Mouse (Mus musculus): ENCODE results near the gene Gpalpp1. TPM values are rescaled to one million over a fixed set of nuclear protein-coding genes. Genes with fewer than 3 reads are reported as not detected.

Gpalpp1 gene
- polyA plus RNA-seq, 1 experiment from 2014 or later, result 15.3 TPM

GRCm38 (mm10) chr14:76072626-76073025 is 37.9 kb downstream of the Gpalpp1 start:
- no peaks in the 10 kb centered on the region for H3K27me3 ChIP-seq (ENCODE audit: control insufficient read depth, insufficient read depth, low read length)
- no peaks in the 10 kb centered on the region for H3K4me1 ChIP-seq (ENCODE audit: control insufficient read depth, insufficient read depth, low read length)
- H3K4me3 ChIP-seq (ENCODE audit: low read depth, low read length), result no peak overlapping the region
- H3K27ac ChIP-seq (replicated peaks; ENCODE audit: low read depth, low read length), result no peak overlapping the region
- WGBS, result 81% methylated on average over 2 of the region's 2 CpGs
- no peaks in the 10 kb centered on the region for H3K36me3 ChIP-seq (replicated peaks; ENCODE audit: control insufficient read depth, insufficient read depth, low read depth, low read length)
- ATAC-seq (replicated peaks; ENCODE audit: insufficient number of reproducible peaks, low FRiP score, low TSS enrichment, low read depth) (no peak), DNase-seq (ENCODE audit: low spot score) (no peak)
- no peak overlapping the region for H3K9ac ChIP-seq (replicated peaks; ENCODE audit: low read length)
- no peaks in the 10 kb centered on the region for H3K9me3 ChIP-seq (replicated peaks; ENCODE audit: control insufficient read depth, low read length)
- no peak overlapping the region for H3K4me2 ChIP-seq (ENCODE audit: low read depth, low read length)

- Histone ChIP-seq H3K9me3 (replicated peaks; ENCODE audit: control insufficient read depth, low read length) (no peaks in the 10 kb centered on the region), H3K9ac (replicated peaks; ENCODE audit: low read length) (no peak overlapping the region), H3K27ac (replicated peaks; ENCODE audit: low read depth, low read length) (no peak overlapping the region), H3K36me3 (replicated peaks; ENCODE audit: control insufficient read depth, insufficient read depth, low read depth, low read length) (no peaks in the 10 kb centered on the region), H3K4me1 (ENCODE audit: control insufficient read depth, insufficient read depth, low read length) (no peaks in the 10 kb centered on the region), H3K4me3 (ENCODE audit: low read depth, low read length) (no peak overlapping the region), H3K4me2 (ENCODE audit: low read depth, low read length) (no peak overlapping the region), H3K27me3 (ENCODE audit: control insufficient read depth, insufficient read depth, low read length) (no peaks in the 10 kb centered on the region)
- no peak for DNase-seq (ENCODE audit: low spot score)
- 78% methylated on average over 4 of the region's 4 CpGs for WGBS
- no peak for ATAC-seq (replicated peaks; ENCODE audit: insufficient number of reproducible peaks, low FRiP score, low TSS enrichment, low read depth)
Measured at GRCm38 (mm10) chr14:76069296-76069695, 41.3 kb downstream of the Gpalpp1 start.

GRCm38 (mm10) chr14:76068296-76068695 is 42.3 kb downstream of the Gpalpp1 start:
- no peak for ATAC-seq (replicated peaks; ENCODE audit: insufficient number of reproducible peaks, low FRiP score, low TSS enrichment, low read depth)
- WGBS, result 79% methylated on average over 4 of the region's 4 CpGs

DNA sequence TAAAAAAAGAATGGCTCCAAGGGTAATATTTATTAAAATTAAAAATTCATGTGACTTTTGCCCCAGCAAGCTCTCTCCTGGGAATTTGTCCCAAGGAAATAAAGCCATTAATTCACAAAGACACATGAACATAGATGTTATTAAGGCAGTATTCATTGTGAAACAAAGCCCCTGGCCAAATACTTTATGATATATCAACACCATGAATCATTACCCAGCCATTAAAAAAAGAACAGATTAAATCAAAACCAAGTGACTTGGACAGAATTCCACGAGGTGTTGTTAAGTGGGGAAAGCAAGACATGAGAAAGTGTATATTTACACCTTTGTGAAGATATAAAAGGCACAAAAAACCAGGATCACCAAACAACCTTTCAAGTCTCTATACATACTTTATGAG is 43.3 kb downstream of the Gpalpp1 start:
- Histone ChIP-seq H3K4me2 (ENCODE audit: low read depth, low read length) (no peak overlapping the region), H3K9me3 (replicated peaks; ENCODE audit: control insufficient read depth, low read length) (no peaks in the 10 kb centered on the region), H3K27me3 (ENCODE audit: control insufficient read depth, insufficient read depth, low read length) (no peaks in the 10 kb centered on the region), H3K4me3 (ENCODE audit: low read depth, low read length) (no peak overlapping the region), H3K36me3 (replicated peaks; ENCODE audit: control insufficient read depth, insufficient read depth, low read depth, low read length) (no peaks in the 10 kb centered on the region), H3K4me1 (ENCODE audit: control insufficient read depth, insufficient read depth, low read length) (no peaks in the 10 kb centered on the region), H3K9ac (replicated peaks; ENCODE audit: low read length) (no peak overlapping the region), H3K27ac (replicated peaks; ENCODE audit: low read depth, low read length) (no peak overlapping the region)
- ATAC-seq (replicated peaks; ENCODE audit: insufficient number of reproducible peaks, low FRiP score, low TSS enrichment, low read depth) (no peak), DNase-seq (ENCODE audit: low spot score) (no peak)
- WGBS, result 78% methylated on average over 1 of the region's 1 CpGs

More at GRCm38 (mm10) chr14:76068296-76068695, 42.3 kb downstream of the Gpalpp1 start:
- Histone ChIP-seq H3K4me1 (ENCODE audit: control insufficient read depth, insufficient read depth, low read length) (no peaks in the 10 kb centered on the region), H3K27ac (replicated peaks; ENCODE audit: low read depth, low read length) (no peak overlapping the region), H3K9ac (replicated peaks; ENCODE audit: low read length) (no peak overlapping the region), H3K4me2 (ENCODE audit: low read depth, low read length) (no peak overlapping the region), H3K27me3 (ENCODE audit: control insufficient read depth, insufficient read depth, low read length) (no peaks in the 10 kb centered on the region), H3K9me3 (replicated peaks; ENCODE audit: control insufficient read depth, low read length) (no peaks in the 10 kb centered on the region), H3K36me3 (replicated peaks; ENCODE audit: control insufficient read depth, insufficient read depth, low read depth, low read length) (no peaks in the 10 kb centered on the region), H3K4me3 (ENCODE audit: low read depth, low read length) (no peak overlapping the region)
- no peak for DNase-seq (ENCODE audit: low spot score)

GRCm38 (mm10) chr14:76059441-76059840 is 51.1 kb downstream of the Gpalpp1 start:
- Histone ChIP-seq H3K27ac (replicated peaks; ENCODE audit: low read depth, low read length) (no peak overlapping the region), H3K9me3 (replicated peaks; ENCODE audit: control insufficient read depth, low read length) (no peaks in the 10 kb centered on the region), H3K4me3 (ENCODE audit: low read depth, low read length) (no peak overlapping the region), H3K36me3 (replicated peaks; ENCODE audit: control insufficient read depth, insufficient read depth, low read depth, low read length) (no peaks in the 10 kb centered on the region), H3K9ac (replicated peaks; ENCODE audit: low read length) (no peak overlapping the region), H3K4me2 (ENCODE audit: low read depth, low read length) (no peak overlapping the region), H3K27me3 (ENCODE audit: control insufficient read depth, insufficient read depth, low read length) (no peaks in the 10 kb centered on the region), H3K4me1 (ENCODE audit: control insufficient read depth, insufficient read depth, low read length) (no peaks in the 10 kb centered on the region)
- ATAC-seq (replicated peaks; ENCODE audit: insufficient number of reproducible peaks, low FRiP score, low TSS enrichment, low read depth) (no peak), DNase-seq (ENCODE audit: low spot score) (no peak)
- WGBS, result 83% methylated on average over 5 of the region's 5 CpGs

- 88% methylated on average over 11 of the region's 11 CpGs for WGBS
- Histone ChIP-seq H3K4me3 (ENCODE audit: low read depth, low read length) (no peak overlapping the region), H3K4me2 (ENCODE audit: low read depth, low read length) (no peak overlapping the region), H3K9me3 (replicated peaks; ENCODE audit: control insufficient read depth, low read length) (no peaks in the 10 kb centered on the region), H3K9ac (replicated peaks; ENCODE audit: low read length) (no peak overlapping the region), H3K36me3 (replicated peaks; ENCODE audit: control insufficient read depth, insufficient read depth, low read depth, low read length) (no peaks in the 10 kb centered on the region), H3K27ac (replicated peaks; ENCODE audit: low read depth, low read length) (no peak overlapping the region), H3K4me1 (ENCODE audit: control insufficient read depth, insufficient read depth, low read length) (no peaks in the 10 kb centered on the region), H3K27me3 (ENCODE audit: control insufficient read depth, insufficient read depth, low read length) (no peaks in the 10 kb centered on the region)
- no peak for ATAC-seq (replicated peaks; ENCODE audit: insufficient number of reproducible peaks, low FRiP score, low TSS enrichment, low read depth)
- DNase-seq (ENCODE audit: low spot score), result no peak
Measured at GRCm38 (mm10) chr14:76053726-76054125, 56.8 kb downstream of the Gpalpp1 start.

DNA sequence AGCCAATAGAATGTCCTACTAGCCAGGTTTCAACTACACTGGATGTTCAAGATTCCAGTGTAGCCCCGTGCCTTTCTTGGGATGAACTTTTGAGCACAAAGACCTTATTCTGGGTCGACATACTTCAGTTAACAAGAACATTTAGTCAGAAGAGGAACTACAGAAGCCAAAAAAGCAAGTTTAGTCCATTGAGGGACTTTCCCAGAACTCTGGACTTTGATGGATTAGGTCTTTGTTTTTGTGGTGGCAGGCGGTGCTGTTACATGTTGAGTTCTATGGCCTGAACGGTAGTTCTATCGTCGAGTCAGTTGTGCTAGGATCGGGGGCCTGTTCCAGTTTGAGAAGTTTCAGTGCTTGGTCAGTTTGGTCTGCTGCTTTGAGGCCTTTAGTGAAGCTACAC is 58.6 kb downstream of the Gpalpp1 start:
- Histone ChIP-seq H3K4me1 (ENCODE audit: control insufficient read depth, insufficient read depth, low read length) (no peaks in the 10 kb centered on the region), H3K27me3 (ENCODE audit: control insufficient read depth, insufficient read depth, low read length) (no peaks in the 10 kb centered on the region), H3K27ac (replicated peaks; ENCODE audit: low read depth, low read length) (no peak overlapping the region), H3K9me3 (replicated peaks; ENCODE audit: control insufficient read depth, low read length) (no peaks in the 10 kb centered on the region), H3K4me3 (ENCODE audit: low read depth, low read length) (no peak overlapping the region), H3K9ac (replicated peaks; ENCODE audit: low read length) (no peak overlapping the region), H3K36me3 (replicated peaks; ENCODE audit: control insufficient read depth, insufficient read depth, low read depth, low read length) (no peaks in the 10 kb centered on the region), H3K4me2 (ENCODE audit: low read depth, low read length) (no peak overlapping the region)
- ATAC-seq (replicated peaks; ENCODE audit: insufficient number of reproducible peaks, low FRiP score, low TSS enrichment, low read depth) (no peak), DNase-seq (ENCODE audit: low spot score) (no peak)
- 85% methylated on average over 7 of the region's 7 CpGs for WGBS

DNA sequence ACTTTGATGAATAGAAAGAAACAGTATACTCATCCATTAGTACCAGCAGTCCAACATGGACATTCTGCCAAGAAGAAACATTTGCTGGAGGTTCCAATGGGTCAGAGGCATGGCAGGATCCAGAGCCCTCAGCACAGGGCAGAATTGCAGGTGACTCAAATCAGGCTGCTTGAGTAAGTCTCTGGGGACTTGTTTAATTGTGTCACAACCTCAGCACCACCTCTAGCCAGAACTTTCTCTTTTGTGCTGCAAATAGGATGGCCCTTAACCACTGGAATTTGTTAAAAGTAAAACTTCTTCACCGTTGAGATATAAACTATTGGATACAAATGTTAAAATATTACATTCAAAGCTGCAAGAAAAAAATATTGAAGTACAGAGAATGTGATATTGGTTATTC is 64.8 kb downstream of the Gpalpp1 start:
- ATAC-seq (replicated peaks; ENCODE audit: insufficient number of reproducible peaks, low FRiP score, low TSS enrichment, low read depth) (no peak), DNase-seq (ENCODE audit: low spot score) (no peak)
- WGBS, result 68% methylated on average over 1 of the region's 1 CpGs

More for the DNA sequence above, 64.8 kb downstream of the Gpalpp1 start:
- Histone ChIP-seq H3K4me3 (ENCODE audit: low read depth, low read length) (no peak overlapping the region), H3K4me1 (ENCODE audit: control insufficient read depth, insufficient read depth, low read length) (no peaks in the 10 kb centered on the region), H3K27me3 (ENCODE audit: control insufficient read depth, insufficient read depth, low read length) (no peaks in the 10 kb centered on the region), H3K27ac (replicated peaks; ENCODE audit: low read depth, low read length) (no peak overlapping the region), H3K36me3 (replicated peaks; ENCODE audit: control insufficient read depth, insufficient read depth, low read depth, low read length) (no peaks in the 10 kb centered on the region), H3K9ac (replicated peaks; ENCODE audit: low read length) (no peak overlapping the region), H3K9me3 (replicated peaks; ENCODE audit: control insufficient read depth, low read length) (no peaks in the 10 kb centered on the region), H3K4me2 (ENCODE audit: low read depth, low read length) (no peak overlapping the region)

All from embryonic facial prominence, embryonic 11.5 days (tissue).